Mouse (Mus musculus): ENCODE data around the gene Galr3. TPM values are rescaled to one million over a fixed set of nuclear protein-coding genes. Genes with fewer than 3 reads are reported as not detected.
"Not testable (repeated sequence)": the region's sequence is repeated elsewhere in the genome, so short reads cannot be mapped to it uniquely, and the experiment has no call there.

Gene Galr3
- polyA plus RNA-seq, 1 experiment from 2014 or later, result not detected

DNA sequence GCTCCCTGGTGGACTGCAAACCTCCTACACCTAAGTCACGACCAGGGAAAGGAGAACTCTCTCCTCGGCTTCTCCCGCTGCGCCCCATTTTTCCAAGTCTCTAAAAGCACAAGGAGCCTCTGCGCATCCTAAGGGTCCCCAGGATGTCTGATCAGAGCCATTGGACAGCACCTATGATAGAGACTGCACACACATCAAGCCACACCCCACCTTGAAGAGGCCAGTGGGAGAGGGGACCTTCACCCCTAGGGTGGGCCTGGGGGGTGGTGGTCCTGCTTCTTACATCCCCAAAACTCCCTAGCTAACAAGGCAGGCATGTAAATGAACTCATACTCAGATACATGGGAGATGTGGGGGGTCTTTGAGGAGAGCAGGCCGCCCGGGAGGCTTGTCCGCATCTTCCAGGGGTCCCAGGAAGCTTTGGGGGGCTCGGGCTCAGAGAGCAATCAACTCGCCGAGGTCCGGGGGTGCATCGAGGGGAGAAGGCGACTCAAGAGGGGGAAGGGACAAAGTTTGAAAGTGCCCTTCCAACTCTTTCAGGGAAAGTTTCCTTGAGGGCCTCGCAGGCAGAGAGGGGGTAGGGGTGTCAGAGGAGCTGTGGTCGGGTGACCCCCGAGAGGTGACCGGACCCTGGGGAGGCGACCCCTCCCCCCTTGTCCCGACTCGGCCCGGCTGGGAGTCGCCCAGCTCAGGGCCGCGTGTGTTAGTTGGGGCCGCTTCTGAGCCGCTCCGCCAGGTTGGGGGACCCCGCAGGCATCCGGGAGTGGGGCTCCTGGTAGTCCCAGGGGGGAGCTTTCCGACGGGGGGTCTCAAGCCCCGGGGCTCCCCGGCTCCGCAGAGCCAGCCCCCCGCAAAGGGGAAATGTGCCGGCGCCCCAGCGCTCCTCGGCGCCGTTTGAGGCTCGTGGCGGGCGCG is 14.1 kb upstream of the Galr3 start:
- H3K9me3 ChIP-seq, result no peaks in the 10 kb centered on the region
- WGBS, result 5% methylated on average over 44 of the region's 46 CpGs
- peak overlapping the region; percentile 83 for H3K4me3 ChIP-seq
- no peaks in the 10 kb centered on the region for H3K27me3 ChIP-seq
- H3K4me2 ChIP-seq (replicated peaks), result peak overlapping the region; percentile 96
- H3K36me3 ChIP-seq, result no peaks in the 10 kb centered on the region
- 0 out of 2 replicates have a peak, but pooled peaks have one; percentile 11 for ATAC-seq (replicated peaks)
- H3K9ac ChIP-seq (replicated peaks), result peak overlapping the region; percentile 83
- peaks cover 52% of the 10 kb centered on the region for H3K4me1 ChIP-seq
- peak overlapping the region; percentile 94 for H3K27ac ChIP-seq (replicated peaks)

DNA sequence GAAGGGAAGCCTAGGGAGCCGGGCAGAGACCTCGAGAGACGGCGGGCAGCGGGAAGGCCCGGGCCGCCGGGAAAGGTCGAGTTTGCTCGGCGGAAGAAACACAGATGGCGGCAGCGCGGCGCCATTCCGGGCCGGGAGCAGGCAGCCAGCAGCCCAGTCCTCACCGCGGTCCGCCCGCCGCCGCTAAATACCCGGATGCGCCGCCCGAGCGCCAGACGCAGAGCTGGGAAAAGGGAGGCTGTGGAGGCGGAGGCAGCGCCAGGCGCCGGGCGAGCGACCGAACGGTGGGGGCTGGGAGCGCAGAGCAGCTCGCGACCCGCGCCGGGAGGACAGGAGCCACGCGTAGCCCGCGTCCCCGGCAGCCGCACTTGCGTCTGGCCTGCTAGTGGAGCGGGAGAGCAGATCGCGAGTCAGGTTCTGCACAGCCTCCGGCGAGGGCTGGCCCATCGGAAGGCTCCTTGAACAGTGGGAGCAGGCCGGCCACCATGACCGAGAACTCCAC is 13.4 kb upstream of the Galr3 start, which contains the start of gene H1f0:
Gene H1f0, plus strand, starts transcription at position 214 of the 502 bp plus-strand sequence.
- no peaks in the 10 kb centered on the region for H3K27me3 ChIP-seq
- peaks cover 54% of the 10 kb centered on the region for H3K4me1 ChIP-seq
- H3K9me3 ChIP-seq, result no peaks in the 10 kb centered on the region
- no peaks in the 10 kb centered on the region for H3K36me3 ChIP-seq
- ATAC-seq (replicated peaks), result peak; percentile 79
- H3K4me3 ChIP-seq, result peak within 1 kb of the TSS; percentile 83
- peak within 1 kb of the TSS; percentile 94 for H3K27ac ChIP-seq (replicated peaks)
- WGBS, result under 1% methylated on average over 52 of the region's 58 CpGs
- peak within 1 kb of the TSS; percentile 83 for H3K9ac ChIP-seq (replicated peaks)
- peak within 1 kb of the TSS; percentile 96 for H3K4me2 ChIP-seq (replicated peaks)

DNA sequence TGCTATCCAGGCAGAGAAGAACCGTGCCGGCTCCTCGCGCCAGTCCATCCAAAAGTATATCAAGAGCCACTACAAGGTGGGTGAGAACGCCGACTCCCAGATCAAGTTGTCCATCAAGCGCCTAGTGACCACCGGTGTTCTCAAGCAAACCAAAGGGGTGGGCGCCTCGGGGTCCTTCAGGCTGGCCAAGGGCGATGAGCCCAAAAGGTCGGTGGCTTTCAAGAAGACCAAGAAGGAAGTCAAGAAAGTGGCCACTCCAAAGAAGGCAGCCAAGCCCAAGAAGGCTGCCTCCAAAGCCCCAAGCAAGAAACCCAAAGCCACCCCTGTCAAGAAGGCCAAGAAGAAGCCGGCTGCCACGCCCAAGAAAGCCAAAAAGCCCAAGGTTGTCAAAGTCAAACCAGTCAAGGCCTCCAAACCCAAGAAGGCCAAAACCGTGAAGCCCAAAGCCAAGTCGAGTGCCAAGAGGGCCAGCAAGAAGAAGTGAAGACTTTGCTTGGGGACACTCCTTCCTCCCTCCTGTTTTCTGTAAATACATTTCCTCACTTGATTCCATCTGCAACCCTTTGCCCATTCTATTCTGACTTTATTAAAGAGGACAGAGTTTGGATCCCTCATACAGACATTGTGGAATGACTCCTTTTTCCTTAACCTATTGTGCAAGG is 12.7 kb upstream of the Galr3 start:
- Histone ChIP-seq H3K4me2 (replicated peaks) (peak overlapping the region; percentile 96), H3K9ac (replicated peaks) (peak overlapping the region; percentile 83), H3K4me3 (peak overlapping the region; percentile 83), H3K27me3 (no peaks in the 10 kb centered on the region), H3K36me3 (no peaks in the 10 kb centered on the region), H3K9me3 (no peaks in the 10 kb centered on the region), H3K27ac (replicated peaks) (peak overlapping the region; percentile 94), H3K4me1 (peaks cover 54% of the 10 kb centered on the region)
- 24% methylated on average over 16 of the region's 16 CpGs for WGBS
- ATAC-seq (replicated peaks), result 0 out of 2 replicates have a peak, but pooled peaks have one; percentile 1

DNA sequence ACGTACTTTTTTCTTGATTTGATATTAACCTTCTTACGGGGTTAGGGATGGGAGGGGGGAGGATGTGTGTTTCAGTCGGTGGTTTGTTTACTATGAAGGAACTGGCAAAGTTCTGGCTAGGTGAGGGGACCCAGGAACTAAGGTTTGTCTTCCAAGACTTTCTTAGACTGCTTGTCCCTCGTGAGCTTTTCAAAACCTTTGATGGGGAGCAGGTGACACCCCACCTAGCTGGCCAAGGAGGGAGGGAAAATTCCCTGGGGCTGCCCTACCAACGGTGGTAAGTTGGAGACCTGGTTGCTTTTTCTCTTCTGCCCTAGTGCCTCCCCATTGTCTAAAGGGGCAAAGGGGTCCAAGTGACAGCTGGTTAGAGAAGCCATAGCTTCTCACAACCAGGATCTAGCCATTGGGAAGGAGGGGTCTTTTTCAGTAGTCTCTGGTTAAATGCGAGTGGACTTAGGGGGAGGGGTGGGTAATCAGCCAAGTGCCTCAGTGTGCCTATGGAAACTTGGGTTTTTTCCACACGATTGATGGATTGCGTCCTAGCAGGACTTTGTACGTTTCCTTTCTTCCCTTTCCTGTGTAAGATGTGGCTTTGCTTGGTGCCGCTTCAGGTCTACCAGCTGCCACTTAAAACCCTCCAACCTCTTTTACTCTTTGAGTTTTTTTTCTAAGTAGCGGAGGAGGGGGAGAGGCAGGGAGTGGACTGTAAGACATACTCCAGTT is 12.0 kb upstream of the Galr3 start:
- no peak for ATAC-seq (replicated peaks)
- Histone ChIP-seq H3K27me3 (no peaks in the 10 kb centered on the region), H3K4me3 (peak overlapping the region; percentile 83), H3K36me3 (no peaks in the 10 kb centered on the region), H3K4me2 (replicated peaks) (peak overlapping the region; percentile 96), H3K27ac (replicated peaks) (peak overlapping the region; percentile 94), H3K4me1 (peaks cover 54% of the 10 kb centered on the region), H3K9me3 (no peaks in the 10 kb centered on the region), H3K9ac (replicated peaks) (peak overlapping the region; percentile 83)
- WGBS, result 4% methylated on average over 11 of the region's 11 CpGs

DNA sequence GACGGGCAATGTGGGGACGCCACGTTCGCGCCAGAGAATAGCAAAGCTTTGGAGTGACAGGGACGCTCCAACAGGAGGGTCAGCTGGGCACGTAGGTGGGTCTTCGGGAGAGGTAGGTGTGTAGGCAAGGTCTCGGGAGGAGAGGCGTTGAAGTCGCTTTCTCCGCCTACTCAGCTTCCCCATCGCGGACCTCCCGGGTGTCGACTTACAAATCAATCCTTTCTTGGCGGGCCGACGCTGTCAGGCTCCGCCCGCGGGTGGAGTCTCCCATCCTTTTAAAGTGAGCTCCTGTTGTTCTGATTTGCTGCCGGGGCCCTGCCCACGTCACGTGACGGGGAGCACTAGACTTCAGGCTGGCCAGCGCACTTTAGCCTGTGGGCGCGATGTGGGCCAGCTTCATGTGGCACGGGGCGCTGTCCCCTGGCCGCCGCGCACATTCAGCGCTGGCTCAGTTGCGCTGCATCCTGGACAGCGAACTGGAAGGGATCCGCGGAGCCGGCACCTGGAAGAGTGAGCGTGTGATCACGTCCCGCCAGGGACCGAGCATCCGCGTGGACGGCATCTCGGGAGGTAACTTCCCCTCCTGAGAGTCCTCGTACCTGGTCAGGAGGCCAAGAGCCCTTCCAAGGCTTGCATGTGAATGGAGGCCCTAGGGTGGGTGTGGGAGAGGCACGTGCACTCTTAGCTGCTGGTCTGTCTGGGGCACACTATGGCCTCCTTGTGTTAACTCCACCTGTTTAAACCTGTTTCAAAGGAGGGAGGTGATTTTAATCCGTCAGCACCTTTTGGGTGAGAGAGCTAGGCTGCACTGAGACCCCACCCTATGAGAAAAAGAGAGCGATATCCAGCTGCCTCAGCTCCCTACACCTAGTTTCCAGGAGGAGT is 10.9 kb upstream of the Galr3 start:
- Histone ChIP-seq H3K4me1 (peaks cover 48% of the 10 kb centered on the region), H3K4me2 (replicated peaks) (peak overlapping the region; percentile 96), H3K27me3 (no peaks in the 10 kb centered on the region), H3K9me3 (no peaks in the 10 kb centered on the region), H3K4me3 (peak overlapping the region; percentile 83), H3K27ac (replicated peaks) (peak overlapping the region; percentile 94), H3K9ac (replicated peaks) (peak overlapping the region; percentile 83), H3K36me3 (no peaks in the 10 kb centered on the region)
- WGBS, result under 1% methylated on average over 52 of the region's 52 CpGs
- peak; percentile 82 for ATAC-seq (replicated peaks)

DNA sequence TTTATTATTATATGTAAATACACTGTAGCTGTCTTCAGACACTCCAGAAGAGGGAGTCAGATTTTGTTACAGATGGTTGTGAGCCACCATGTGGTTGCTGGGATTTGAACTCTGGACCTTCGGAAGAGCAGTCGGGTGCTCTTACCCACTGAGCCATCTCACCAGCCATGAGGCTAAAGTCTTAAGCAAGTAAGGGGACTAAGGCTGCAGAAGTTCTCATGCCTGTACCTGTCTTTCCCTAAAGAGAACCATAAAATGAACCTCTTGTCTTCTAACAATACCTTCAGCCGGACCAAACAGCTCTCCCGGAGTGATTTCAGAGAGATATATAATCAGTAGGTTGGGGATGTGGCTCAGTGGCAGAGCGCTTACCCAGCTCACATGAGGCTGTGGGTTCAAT is 9.8 kb upstream of the Galr3 start:
- peaks cover 40% of the 10 kb centered on the region for H3K4me1 ChIP-seq
- not testable (repeated sequence) for H3K27me3 ChIP-seq; ATAC-seq (replicated peaks); H3K9me3 ChIP-seq; H3K36me3 ChIP-seq; H3K9ac ChIP-seq (replicated peaks); H3K27ac ChIP-seq (replicated peaks); H3K4me2 ChIP-seq (replicated peaks); H3K4me3 ChIP-seq
- 87% methylated on average over 5 of the region's 5 CpGs for WGBS

DNA sequence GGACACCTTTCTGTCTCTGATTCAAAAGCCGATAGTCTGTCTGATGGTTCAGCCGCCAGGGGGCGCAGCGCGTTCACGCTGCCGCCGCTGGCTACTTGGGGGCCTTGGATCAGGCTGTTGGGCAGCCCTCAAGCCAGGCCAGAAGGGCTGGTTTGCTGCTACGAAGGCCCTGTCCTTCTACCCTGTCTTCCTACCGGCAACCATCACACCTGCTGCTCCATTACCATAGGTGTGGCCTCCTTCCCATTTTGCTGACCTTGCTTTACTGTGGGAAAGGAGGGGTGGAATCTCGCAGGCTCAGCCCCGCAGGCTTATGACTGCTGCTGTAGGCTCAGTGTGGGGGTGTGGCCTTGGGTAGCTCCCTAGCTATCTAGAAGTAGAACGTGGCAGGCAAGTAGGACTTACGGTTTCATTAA is 3.8 kb upstream of the Galr3 start:
- no peak overlapping the region for H3K4me3 ChIP-seq
- H3K4me1 ChIP-seq, result peaks cover 16% of the 10 kb centered on the region
- H3K27me3 ChIP-seq, result peaks cover 29% of the 10 kb centered on the region
- ATAC-seq (replicated peaks), result no peak
- WGBS, result 15% methylated on average over 14 of the region's 14 CpGs
- 0 out of 2 replicates have a peak, but pooled peaks cover 5% of the 10 kb centered on the region for H3K36me3 ChIP-seq
- H3K27ac ChIP-seq (replicated peaks), result no peak overlapping the region
- no peak overlapping the region for H3K4me2 ChIP-seq (replicated peaks)
- no peaks in the 10 kb centered on the region for H3K9me3 ChIP-seq
- no peak overlapping the region for H3K9ac ChIP-seq (replicated peaks)

DNA sequence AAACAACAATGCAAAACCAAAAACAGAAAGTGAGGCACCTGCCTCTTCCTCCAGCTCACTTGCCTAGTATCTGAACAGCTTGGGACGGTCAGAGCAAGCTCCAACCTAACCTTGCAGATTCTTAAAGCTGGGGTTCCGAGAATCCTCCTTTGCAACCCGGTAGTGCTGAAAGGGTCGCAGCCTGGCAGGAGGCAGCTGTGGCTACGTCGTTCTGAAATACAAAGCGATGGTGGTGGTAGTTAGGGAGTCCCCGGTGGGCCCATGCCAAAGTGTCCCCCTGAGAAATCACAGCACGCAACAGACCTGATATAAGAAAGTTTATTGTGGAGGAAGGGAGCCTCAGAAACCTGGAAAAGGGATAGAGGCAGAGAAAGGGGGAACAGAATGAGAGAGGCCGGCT is 3.4 kb upstream of the Galr3 start:
- H3K4me2 ChIP-seq (replicated peaks), result no peak overlapping the region
- WGBS, result 73% methylated on average over 10 of the region's 10 CpGs

DNA sequence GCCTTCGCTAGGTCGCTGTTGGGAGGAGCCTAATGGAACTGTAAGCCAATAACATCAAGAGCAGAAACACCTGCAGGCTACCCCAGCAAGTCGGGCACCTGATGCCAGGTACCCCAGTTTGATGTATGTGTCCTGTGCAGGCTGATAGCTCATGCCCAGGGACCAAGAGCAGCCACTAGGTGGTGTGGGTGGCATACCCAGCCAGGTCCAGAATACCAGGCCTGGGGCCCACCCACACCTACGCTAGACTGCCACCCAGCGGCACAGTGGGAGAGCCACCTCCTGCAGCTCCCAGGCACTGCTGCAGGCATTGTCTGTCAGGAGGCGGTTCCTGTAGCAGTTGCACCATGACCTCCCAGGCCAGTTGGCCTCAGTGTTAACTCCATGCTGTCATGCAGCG is 2.8 kb upstream of the Galr3 start:
- peaks cover 38% of the 10 kb centered on the region for H3K27me3 ChIP-seq
- no peak overlapping the region for H3K27ac ChIP-seq (replicated peaks)
- ATAC-seq (replicated peaks), result peak; percentile 47
- H3K4me2 ChIP-seq (replicated peaks), result no peak overlapping the region
- 0 out of 2 replicates have a peak, but pooled peaks cover 5% of the 10 kb centered on the region for H3K36me3 ChIP-seq
- no peak overlapping the region for H3K9ac ChIP-seq (replicated peaks)
- no peak overlapping the region for H3K4me3 ChIP-seq
- H3K4me1 ChIP-seq, result peaks cover 20% of the 10 kb centered on the region
- 20% methylated on average over 7 of the region's 7 CpGs for WGBS
- no peaks in the 10 kb centered on the region for H3K9me3 ChIP-seq

More for the DNA sequence above, 3.4 kb upstream of the Galr3 start:
- Histone ChIP-seq H3K9ac (replicated peaks) (no peak overlapping the region), H3K4me1 (peaks cover 20% of the 10 kb centered on the region), H3K4me3 (no peak overlapping the region), H3K9me3 (no peaks in the 10 kb centered on the region), H3K27me3 (peaks cover 33% of the 10 kb centered on the region), H3K27ac (replicated peaks) (no peak overlapping the region), H3K36me3 (0 out of 2 replicates have a peak, but pooled peaks cover 5% of the 10 kb centered on the region)
- no peak for ATAC-seq (replicated peaks)

DNA sequence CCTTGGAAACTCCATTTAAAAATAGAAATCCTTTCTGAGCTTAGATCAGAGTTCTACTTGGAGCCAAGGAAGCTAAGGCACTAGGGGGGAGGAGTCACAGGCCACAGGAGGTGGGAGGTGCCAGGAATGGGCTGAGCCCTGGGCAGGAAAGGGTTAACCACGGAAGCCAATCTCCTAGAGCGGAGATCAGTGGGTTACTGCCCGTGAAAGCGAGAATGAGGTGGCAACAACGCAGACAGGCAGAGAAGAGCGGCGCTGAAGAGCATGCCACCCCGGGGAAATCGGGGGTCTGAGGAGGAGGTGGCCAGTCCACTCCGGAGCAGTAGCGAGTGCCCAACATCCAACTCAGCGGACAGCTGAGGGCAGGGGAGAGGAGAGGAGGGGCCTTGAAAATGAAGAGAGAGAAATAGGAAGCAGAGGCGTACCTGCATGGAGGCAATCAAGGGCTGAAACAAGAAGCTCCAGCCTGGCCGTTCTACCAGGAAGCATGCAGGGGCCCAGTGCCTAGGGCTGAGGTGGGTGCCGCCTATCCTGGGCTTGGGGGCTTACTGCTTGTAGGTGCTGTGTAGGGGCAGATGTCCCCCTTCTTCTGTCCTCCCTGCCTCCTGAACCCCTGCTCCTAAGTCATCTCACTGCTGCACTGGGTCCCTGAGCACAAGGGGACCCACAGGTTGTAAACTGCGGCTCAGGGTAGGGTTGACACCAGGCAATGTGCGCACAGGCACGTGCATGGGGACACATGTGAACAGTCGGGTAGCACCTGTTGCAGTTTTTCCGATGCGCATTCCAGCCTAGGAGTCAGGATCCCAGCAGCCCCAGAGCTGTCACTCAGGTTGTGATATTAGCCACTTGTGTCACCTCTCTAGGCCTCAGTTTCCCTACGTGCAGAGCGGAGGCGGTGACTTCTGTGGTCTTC is 926 bp upstream of the Galr3 start:
- peaks cover 20% of the 10 kb centered on the region for H3K4me1 ChIP-seq
- WGBS, result 23% methylated on average over 24 of the region's 24 CpGs
- H3K36me3 ChIP-seq, result 0 out of 2 replicates have a peak, but pooled peaks cover 5% of the 10 kb centered on the region
- ATAC-seq (replicated peaks), result no peak
- peak overlapping the region; percentile 29 for H3K4me2 ChIP-seq (replicated peaks)
- H3K4me3 ChIP-seq, result peak overlapping the region; percentile 10; the same call in 1 of the 2 replicates
- H3K27me3 ChIP-seq, result peaks cover 54% of the 10 kb centered on the region
- H3K9me3 ChIP-seq, result no peaks in the 10 kb centered on the region
- H3K9ac ChIP-seq (replicated peaks), result no peak overlapping the region
- no peak overlapping the region for H3K27ac ChIP-seq (replicated peaks)
